Mouse (Mus musculus): ENCODE measurements around the gene Adamtsl2. TPM values are rescaled to one million over a fixed set of nuclear protein-coding genes. Genes with fewer than 3 reads are reported as not detected.

The Adamtsl2 gene
- total RNA-seq (2023): 0.58 TPM

GRCm38 (mm10) chr2:27079152-27079584 lies at the start of gene Adamtsl2:
Gene Adamtsl2 (plus strand): TSS chr2:27079379.

DNA sequence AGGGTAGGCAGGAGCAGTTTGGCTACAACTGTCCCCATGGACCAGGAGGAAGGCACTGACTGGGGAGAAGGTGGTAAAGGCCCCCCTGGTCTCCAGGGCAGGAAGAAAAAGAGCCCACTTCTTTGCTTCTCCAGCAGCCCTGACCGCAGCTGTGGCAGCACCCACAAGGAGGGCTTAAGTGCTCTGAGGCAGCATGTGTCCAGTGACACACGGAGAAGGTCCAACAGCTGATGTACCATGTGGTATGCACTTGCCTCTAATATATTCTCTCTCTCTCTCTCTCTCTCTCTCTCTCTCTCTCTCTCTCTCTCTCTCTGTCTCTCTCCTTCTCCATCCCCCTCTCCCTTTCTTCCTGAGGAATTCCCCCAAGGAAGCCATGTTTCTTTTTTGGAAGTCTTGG lies 7.2 kb upstream of the Adamtsl2 start, which contains the start of gene Mymk:
Gene Mymk, minus strand, starts transcription at position 202 of the 400 bp plus-strand sequence.

GRCm38 (mm10) chr2:27141950-27142693 lies 62.9 kb downstream of the Adamtsl2 start, which contains the start of gene Fam163b:
Gene Fam163b (minus strand): TSS chr2:27142491.

Other genes starting within 250 kb of the Adamtsl2 start
- gene Abo, start 214.4 kb upstream of the Adamtsl2 start, total RNA-seq (2023): not detected
- gene Surf6, start 176.5 kb upstream of the Adamtsl2 start, total RNA-seq (2023): 56.4 TPM
- gene Med22, start 168.7 kb upstream of the Adamtsl2 start, total RNA-seq (2023): 16.5 TPM
- gene Rpl7a, start 168.6 kb upstream of the Adamtsl2 start, total RNA-seq (2023): 977 TPM
- gene Surf2, start 163.0 kb upstream of the Adamtsl2 start, total RNA-seq (2023): 55.3 TPM
- 52.4 TPM for gene Surf1, start 162.8 kb upstream of the Adamtsl2 start, total RNA-seq (2023)
- 67.4 TPM for gene Surf4, start 145.5 kb upstream of the Adamtsl2 start, total RNA-seq (2023)
- not detected for gene Stkld1, start 145.3 kb upstream of the Adamtsl2 start, total RNA-seq (2023)
- gene Rexo4, start 115.0 kb upstream of the Adamtsl2 start, total RNA-seq (2023): 57.3 TPM
- gene Adamts13, start 106.0 kb upstream of the Adamtsl2 start, total RNA-seq (2023): not detected
- gene Cacfd1, start 69.5 kb upstream of the Adamtsl2 start, total RNA-seq (2023): 27.3 TPM
- gene Slc2a6, start 51.4 kb upstream of the Adamtsl2 start, total RNA-seq (2023): 2.4 TPM
- not detected for gene Mymk, start 7.2 kb upstream of the Adamtsl2 start, total RNA-seq (2023)
- not detected for gene Fam163b, start 63.1 kb downstream of the Adamtsl2 start, total RNA-seq (2023)
- not detected for gene Dbh, start 85.9 kb downstream of the Adamtsl2 start, total RNA-seq (2023)
- gene Sardh, start 169.0 kb downstream of the Adamtsl2 start, total RNA-seq (2023): 0.46 TPM

Measured in CD8-positive naive resting alpha-beta T cell, adult 57 days (primary cell).